Mouse (Mus musculus) spleen, postnatal 0 days (tissue): ENCODE data around the gene Igfbpl1. TPM values are rescaled to one million over a fixed set of nuclear protein-coding genes. Genes with fewer than 3 reads are reported as not detected.

ENCODE experiments used
- polyA plus RNA-seq: library from polyadenylated mRNA; unstranded; fragments of >200 nt; fragmentation: Nextera tagmentation; extraction: Ambion mirVana; gene quantifications from 2 replicates; pipeline ENCODE4 v1.2.1, GENCODE M21; 2015

Igfbpl1 gene
- 0.12 TPM in 1 of 2 replicates, not detected in the other for polyA plus RNA-seq

GRCm38 (mm10) chr4:45826275-45827040, at the start of gene Igfbpl1:
Gene Igfbpl1 (minus strand): TSS chr4:45826923.

GRCm38 (mm10) chr4:45848109-45848824, 21.5 kb upstream of the Igfbpl1 start, which contains the start of gene Stra6l:
Gene Stra6l (plus strand): TSS chr4:45848664.

DNA sequence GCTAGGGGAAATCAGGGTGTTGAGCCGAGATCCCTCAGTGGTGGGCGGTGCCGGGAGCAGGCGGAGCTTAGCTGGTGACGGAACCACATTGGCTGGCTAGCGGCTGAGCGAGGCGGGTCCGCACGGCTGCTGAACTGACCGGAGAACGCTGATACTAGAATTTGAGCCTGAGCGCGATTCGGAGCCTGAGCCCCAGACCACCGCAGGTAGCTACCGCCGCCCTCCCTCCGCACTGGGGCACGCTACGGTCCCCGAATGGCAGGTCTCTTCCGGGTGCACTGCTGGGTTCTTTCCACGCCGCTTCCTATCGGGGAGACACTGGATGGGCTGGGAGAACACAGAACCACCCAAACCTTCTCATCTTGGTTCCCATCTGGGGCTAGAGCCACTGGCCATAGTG, 27.8 kb downstream of the Igfbpl1 start, which contains the start of gene Aldh1b1:
Gene Aldh1b1 (plus strand): TSS at position 59 of the 400 bp plus-strand sequence.

Other genes starting within 250 kb of the Igfbpl1 start
- gene Aldh1b1, start 27.9 kb downstream of the Igfbpl1 start, polyA plus RNA-seq = 4.2 and 4.9 TPM in 2 replicates
- gene Stra6l, start 21.7 kb upstream of the Igfbpl1 start, polyA plus RNA-seq = 0.04 TPM in 1 of 2 replicates, not detected in the other
- gene Ccdc180, start 63.4 kb upstream of the Igfbpl1 start, polyA plus RNA-seq = 1.3 TPM in 2 replicates
- 12.1 and 15.0 TPM in 2 replicates for gene Tdrd7, start 138.4 kb upstream of the Igfbpl1 start, polyA plus RNA-seq
- 28.4 and 33.6 TPM in 2 replicates for gene Tmod1, start 212.0 kb upstream of the Igfbpl1 start, polyA plus RNA-seq